Mouse (Mus musculus) CH12.LX (cell line): ENCODE results near the gene Klhl1.

ENCODE experiments used
- CTCF ChIP-seq, 2 experiments: IDR thresholded peaks in 1 of 2; conservative IDR thresholded peaks in 1 of 2; 2 replicates each; pipeline ENCODE4 v1.5.1; 2011 to 2012; ENCODE audit warnings: low read depth in 2 of 2, low read length in 2 of 2, improper control_type of control experiment in 1 of 2, inconsistent platforms in 1 of 2, mild to moderate bottlenecking in 1 of 2, moderate library complexity in 1 of 2
- MAX ChIP-seq: IDR thresholded peaks from 2 replicates; pipeline ENCODE4 v1.6.1; 2011; ENCODE audit warnings: low read length, improper control_type of control experiment
- UBTF ChIP-seq: IDR thresholded peaks from 2 replicates; pipeline ENCODE4 v1.6.1; 2012; ENCODE audit warnings: low read depth, mild to moderate bottlenecking, inconsistent platforms, low read length, improper control_type of control experiment, moderate library complexity

DNA sequence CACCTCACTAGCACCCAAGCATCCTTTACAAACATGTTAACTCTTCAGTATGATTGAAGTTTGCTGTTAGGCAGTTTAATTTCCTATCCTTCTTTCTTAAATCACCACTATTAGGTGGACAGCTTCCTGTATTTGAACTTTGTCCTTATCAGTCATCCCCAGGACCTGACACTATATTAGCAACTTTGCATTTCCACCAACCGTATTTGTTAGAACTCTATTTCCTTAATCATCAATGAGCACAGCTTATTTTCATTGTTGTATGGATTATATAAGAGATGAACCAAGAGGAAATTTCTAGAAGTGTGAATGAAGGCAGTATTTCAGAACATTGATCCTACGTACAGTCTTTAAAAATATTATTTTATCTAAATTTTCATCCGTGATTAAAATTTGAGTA, 156.2 kb downstream of the Klhl1 start:
- TF ChIP-seq UBTF (no peak), MAX (no peak), CTCF (conservative IDR thresholded peaks at IDR 0.05 in 1 of 2, IDR thresholded peaks at IDR 0.05 in 1 of 2; ENCODE audit: low read depth in 2 of 2, low read length in 2 of 2) (no peak)
